Mouse (Mus musculus): ENCODE measurements around the gene AC141477.1.

- TF ChIP-seq CTCF (IDR thresholded peaks at IDR 0.05; ENCODE audit: control insufficient read depth, insufficient read depth, insufficient read length) (no peak), USF1 (IDR thresholded peaks at IDR 0.05; ENCODE audit: low read depth) (no peak), MAX (IDR thresholded peaks at IDR 0.05) (no peak), MYOD1 (IDR thresholded peaks at IDR 0.05; ENCODE audit: control insufficient read depth, insufficient read length, low read depth) (no peak), CEBPB (IDR thresholded peaks at IDR 0.05; ENCODE audit: low read depth) (no peak), MYOG (IDR thresholded peaks at IDR 0.05; ENCODE audit: control insufficient read depth, extremely low read depth, insufficient read length) (no peak), FOSL1 (IDR thresholded peaks at IDR 0.05; ENCODE audit: insufficient read depth, low read length, poor library complexity, severe bottlenecking) (no peak)
These were observed 6.3 kb downstream of the AC141477.1 start for GRCm38 (mm10) chr10:76433925-76434324.

Measured in C2C12 (cell line).